Mouse (Mus musculus) lung, embryonic 15.5 days (tissue): ENCODE results near the gene Traf3ip3. TPM values are rescaled to one million over a fixed set of nuclear protein-coding genes. Genes with fewer than 3 reads are reported as not detected.

Source experiments
- ATAC-seq: fragments of 200-750 bp; cut with Nextera tagmentation; 2 replicates; pipeline ENCODE4 v1.8.0; 2017; ENCODE audit warnings: moderate number of reproducible peaks, borderline replicate concordance; ENCODE audit not compliant: low FRiP score, low TSS enrichment; ENCODE audit errors: extremely low read depth
- H3K27ac ChIP-seq: fragments of 300-500 bp; sonication (generic); 2 replicates; pipeline ENCODE4 v1.5.1; 2015; ENCODE audit warnings: moderate library complexity, mild to moderate bottlenecking, inconsistent platforms
- H3K27me3 ChIP-seq: fragments of 300-500 bp; sonication (generic); 2 replicates; pipeline ENCODE4 v1.6.1; 2015; ENCODE audit warnings: inconsistent platforms
- H3K36me3 ChIP-seq: fragments of 300-500 bp; sonication (generic); 2 replicates; pipeline ENCODE4 v1.6.1; 2015; ENCODE audit warnings: inconsistent platforms
- H3K4me1 ChIP-seq: fragments of 300-500 bp; sonication (generic); 2 replicates; pipeline ENCODE4 v1.6.1; 2015; ENCODE audit warnings: inconsistent platforms
- H3K4me2 ChIP-seq: fragments of 300-500 bp; sonication (generic); 2 replicates; pipeline ENCODE4 v1.6.1; 2015; ENCODE audit warnings: inconsistent platforms, mild to moderate bottlenecking, moderate library complexity
- H3K4me3 ChIP-seq: fragments of 300-500 bp; sonication (generic); 2 replicates; pipeline ENCODE4 v1.5.1; 2015; ENCODE audit warnings: mild to moderate bottlenecking, inconsistent platforms
- H3K9ac ChIP-seq: fragments of 300-500 bp; sonication (generic); 2 replicates; pipeline ENCODE4 v1.6.1; 2015; ENCODE audit warnings: inconsistent platforms
- H3K9me3 ChIP-seq: fragments of 300-500 bp; sonication (generic); 2 replicates; pipeline ENCODE4 v1.6.1; 2016; ENCODE audit warnings: inconsistent platforms
- WGBS: fragments of 180-500 bp; shearing (Covaris S2); methylation state at CpG from one replicate; pipeline ENCODE4 v1.1.7; 2015; 5-methylcytosine and 5-hydroxymethylcytosine counted together
- polyA plus RNA-seq: library from polyadenylated mRNA; unstranded; fragments of >200 nt; fragmentation: Nextera tagmentation; extraction: Ambion mirVana; gene quantifications from 2 replicates; pipeline ENCODE4 v1.2.1, GENCODE M21; 2015

The Traf3ip3 gene
- polyA plus RNA-seq, 1 experiment from 2014 or later = 3.8 TPM

GRCm38 (mm10) chr1:193205431-193205830 lies 3.9 kb upstream of the Traf3ip3 start:
- H3K36me3 ChIP-seq = no peaks in the 10 kb centered on the region
- no peaks in the 10 kb centered on the region for H3K9me3 ChIP-seq
- no peak overlapping the region for H3K4me3 ChIP-seq
- no peak overlapping the region for H3K9ac ChIP-seq
- H3K4me1 ChIP-seq = no peaks in the 10 kb centered on the region
- H3K4me2 ChIP-seq = no peak overlapping the region
- ATAC-seq = no peak
- H3K27me3 ChIP-seq = no peaks in the 10 kb centered on the region
- 89% methylated on average over 2 of the region's 2 CpGs for WGBS
- H3K27ac ChIP-seq = no peak overlapping the region

GRCm38 (mm10) chr1:193203821-193204220 lies 2.3 kb upstream of the Traf3ip3 start:
- Histone ChIP-seq H3K4me1 (no peaks in the 10 kb centered on the region), H3K27ac (no peak overlapping the region), H3K27me3 (no peaks in the 10 kb centered on the region), H3K36me3 (no peaks in the 10 kb centered on the region), H3K4me3 (no peak overlapping the region), H3K9me3 (no peaks in the 10 kb centered on the region), H3K4me2 (no peak overlapping the region), H3K9ac (no peak overlapping the region)
- WGBS = 66% methylated on average over 2 of the region's 2 CpGs
- no peak for ATAC-seq

GRCm38 (mm10) chr1:193200640-193201382 lies 692 bp downstream of the Traf3ip3 start:
- Histone ChIP-seq H3K9me3 (no peaks in the 10 kb centered on the region), H3K4me3 (no peak overlapping the region), H3K36me3 (no peaks in the 10 kb centered on the region), H3K9ac (no peak overlapping the region), H3K4me2 (no peak overlapping the region), H3K4me1 (no peaks in the 10 kb centered on the region), H3K27ac (no peak overlapping the region), H3K27me3 (no peaks in the 10 kb centered on the region)
- WGBS = 78% methylated on average over 8 of the region's 8 CpGs
- no peak for ATAC-seq

- no peak overlapping the region for H3K9ac ChIP-seq
- no peaks in the 10 kb centered on the region for H3K36me3 ChIP-seq
- no peak overlapping the region for H3K4me2 ChIP-seq
- H3K27me3 ChIP-seq = no peaks in the 10 kb centered on the region
- H3K27ac ChIP-seq = no peak overlapping the region
- H3K9me3 ChIP-seq = no peaks in the 10 kb centered on the region
- no peak for ATAC-seq
- no peak overlapping the region for H3K4me3 ChIP-seq
- H3K4me1 ChIP-seq = no peaks in the 10 kb centered on the region
- WGBS = 80% methylated on average over 2 of the region's 2 CpGs
These were observed 3.2 kb downstream of the Traf3ip3 start for GRCm38 (mm10) chr1:193198312-193198711.

- Histone ChIP-seq H3K4me2 (no peak overlapping the region), H3K9ac (no peak overlapping the region), H3K27me3 (no peaks in the 10 kb centered on the region), H3K4me3 (no peak overlapping the region), H3K9me3 (no peaks in the 10 kb centered on the region), H3K27ac (no peak overlapping the region), H3K36me3 (no peaks in the 10 kb centered on the region), H3K4me1 (no peaks in the 10 kb centered on the region)
- 76% methylated on average over 18 of the region's 18 CpGs for WGBS
- no peak for ATAC-seq
These were observed 3.9 kb downstream of the Traf3ip3 start for GRCm38 (mm10) chr1:193197494-193198205.

- Histone ChIP-seq H3K9ac (no peak overlapping the region), H3K27ac (no peak overlapping the region), H3K27me3 (no peaks in the 10 kb centered on the region), H3K4me1 (peaks cover 3% of the 10 kb centered on the region), H3K9me3 (no peaks in the 10 kb centered on the region), H3K4me3 (no peak overlapping the region), H3K4me2 (no peak overlapping the region), H3K36me3 (no peaks in the 10 kb centered on the region)
- ATAC-seq = no peak
- WGBS = 58% methylated on average over 3 of the region's 3 CpGs
These were observed 6.2 kb downstream of the Traf3ip3 start for GRCm38 (mm10) chr1:193195169-193195810.

GRCm38 (mm10) chr1:193194416-193195140 lies 6.9 kb downstream of the Traf3ip3 start:
- H3K27me3 ChIP-seq = no peaks in the 10 kb centered on the region
- no peak for ATAC-seq
- 55% methylated on average over 3 of the region's 3 CpGs for WGBS

GRCm38 (mm10) chr1:193191675-193192283 lies 9.7 kb downstream of the Traf3ip3 start:
- no peaks in the 10 kb centered on the region for H3K9me3 ChIP-seq

More at GRCm38 (mm10) chr1:193194416-193195140, 6.9 kb downstream of the Traf3ip3 start:
- H3K9ac ChIP-seq = no peak overlapping the region
- H3K4me1 ChIP-seq = peaks cover 10% of the 10 kb centered on the region
- H3K27ac ChIP-seq = no peak overlapping the region
- H3K36me3 ChIP-seq = no peaks in the 10 kb centered on the region
- no peak overlapping the region for H3K4me3 ChIP-seq
- H3K9me3 ChIP-seq = no peaks in the 10 kb centered on the region
- H3K4me2 ChIP-seq = no peak overlapping the region

GRCm38 (mm10) chr1:193189771-193190170 lies 11.7 kb downstream of the Traf3ip3 start:
- ATAC-seq = peak; percentile 12; the same call in 1 of the 2 replicates
- Histone ChIP-seq H3K9ac (no peak overlapping the region), H3K27ac (peak overlapping the region; percentile 87), H3K4me1 (peaks cover 26% of the 10 kb centered on the region), H3K36me3 (no peaks in the 10 kb centered on the region), H3K9me3 (no peaks in the 10 kb centered on the region), H3K27me3 (no peaks in the 10 kb centered on the region), H3K4me3 (no peak overlapping the region), H3K4me2 (0 out of 2 replicates have a peak overlapping the region, but pooled peaks have one; percentile 4)
- WGBS = 38% methylated on average over 3 of the region's 3 CpGs

More at GRCm38 (mm10) chr1:193191675-193192283, 9.7 kb downstream of the Traf3ip3 start:
- ATAC-seq = no peak
- Histone ChIP-seq H3K4me2 (no peak overlapping the region), H3K9ac (no peak overlapping the region), H3K4me1 (peaks cover 26% of the 10 kb centered on the region), H3K27ac (no peak overlapping the region), H3K36me3 (no peaks in the 10 kb centered on the region), H3K27me3 (no peaks in the 10 kb centered on the region), H3K4me3 (no peak overlapping the region)
- WGBS = 73% methylated on average over 7 of the region's 7 CpGs

- Histone ChIP-seq H3K9ac (no peak overlapping the region), H3K9me3 (no peaks in the 10 kb centered on the region), H3K4me2 (0 out of 2 replicates have a peak overlapping the region, but pooled peaks have one; percentile 4), H3K4me3 (no peak overlapping the region), H3K27ac (peak overlapping the region; percentile 87), H3K4me1 (peaks cover 26% of the 10 kb centered on the region), H3K27me3 (no peaks in the 10 kb centered on the region), H3K36me3 (no peaks in the 10 kb centered on the region)
- WGBS = 11% methylated on average over 9 of the region's 9 CpGs
- peak; percentile 90 for ATAC-seq
These were observed 12.3 kb downstream of the Traf3ip3 start for GRCm38 (mm10) chr1:193189151-193189621.

- no peak overlapping the region for H3K4me2 ChIP-seq
- no peak overlapping the region for H3K9ac ChIP-seq
- peaks cover 26% of the 10 kb centered on the region for H3K4me1 ChIP-seq
- H3K9me3 ChIP-seq = no peaks in the 10 kb centered on the region
- no peaks in the 10 kb centered on the region for H3K27me3 ChIP-seq
- H3K4me3 ChIP-seq = no peak overlapping the region
- ATAC-seq = no peak
- 44% methylated on average over 6 of the region's 6 CpGs for WGBS
- no peaks in the 10 kb centered on the region for H3K36me3 ChIP-seq
- H3K27ac ChIP-seq = peak overlapping the region; percentile 87
These were observed 13.2 kb downstream of the Traf3ip3 start for GRCm38 (mm10) chr1:193188257-193188656.
